Mouse (Mus musculus): ENCODE results near the gene Rpl24. TPM values are rescaled to one million over a fixed set of nuclear protein-coding genes. Genes with fewer than 3 reads are reported as not detected.

Rpl24 gene
- polyA plus RNA-seq, 1 experiment: 226 TPM

DNA sequence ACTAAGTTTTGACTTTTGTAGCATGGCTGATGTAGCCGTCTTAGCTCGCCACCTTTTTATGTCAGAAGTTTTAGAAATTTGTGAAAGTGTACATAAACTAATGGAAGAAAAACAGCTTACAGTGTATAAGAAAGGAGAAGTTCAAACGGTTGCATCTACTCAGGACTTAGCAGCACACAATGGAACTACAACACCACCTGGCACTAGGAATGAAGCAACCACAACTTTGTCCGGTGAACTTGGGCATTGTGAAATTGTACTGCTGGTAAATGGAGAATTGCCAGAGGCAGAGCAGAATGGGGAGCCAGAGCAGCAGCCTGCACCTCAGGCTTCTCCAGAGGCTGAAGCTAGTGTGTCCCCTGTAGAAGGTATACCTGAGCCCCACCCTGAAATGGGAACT, 24.2 kb downstream of the Rpl24 start:
- no peaks in the 10 kb centered on the region for H3K4me1 ChIP-seq (ENCODE audit: control insufficient read depth, insufficient read depth, low read length)

GRCm38 (mm10) chr16:55994235-55994634, 28.2 kb downstream of the Rpl24 start:
- DNase-seq: no peak
- H3K4me1 ChIP-seq (ENCODE audit: control insufficient read depth, insufficient read depth, low read length): no peaks in the 10 kb centered on the region
- H3K36me3 ChIP-seq (ENCODE audit: control insufficient read depth, insufficient read depth, low read length): peaks cover 8% of the 10 kb centered on the region
- H3K27ac ChIP-seq (ENCODE audit: insufficient read depth, low read depth, low read length): no peak overlapping the region
- TF ChIP-seq CTCF (conservative IDR thresholded peaks at IDR 0.05; ENCODE audit: insufficient read depth, insufficient read length, low read depth, low read length) (no peak), POLR2A (IDR thresholded peaks at IDR 0.05; ENCODE audit: low read depth, low read length) (no peak)
- H3K27me3 ChIP-seq (replicated peaks; ENCODE audit: control insufficient read depth, insufficient read depth, low read length): no peaks in the 10 kb centered on the region
- no peak overlapping the region for H3K4me3 ChIP-seq (ENCODE audit: insufficient read depth, low read depth, low read length)
- 97% methylated on average over 2 of the region's 2 CpGs for WGBS

More for the DNA sequence above, 24.2 kb downstream of the Rpl24 start:
- Histone ChIP-seq H3K4me3 (ENCODE audit: insufficient read depth, low read depth, low read length) (no peak overlapping the region), H3K27me3 (replicated peaks; ENCODE audit: control insufficient read depth, insufficient read depth, low read length) (no peaks in the 10 kb centered on the region), H3K27ac (ENCODE audit: insufficient read depth, low read depth, low read length) (no peak overlapping the region), H3K36me3 (ENCODE audit: control insufficient read depth, insufficient read depth, low read length) (peaks cover 6% of the 10 kb centered on the region)
- no peak for DNase-seq
- WGBS: 85% methylated on average over 4 of the region's 4 CpGs
- TF ChIP-seq CTCF (conservative IDR thresholded peaks at IDR 0.05; ENCODE audit: insufficient read depth, insufficient read length, low read depth, low read length) (no peak), POLR2A (IDR thresholded peaks at IDR 0.05; ENCODE audit: low read depth, low read length) (no peak)

DNA sequence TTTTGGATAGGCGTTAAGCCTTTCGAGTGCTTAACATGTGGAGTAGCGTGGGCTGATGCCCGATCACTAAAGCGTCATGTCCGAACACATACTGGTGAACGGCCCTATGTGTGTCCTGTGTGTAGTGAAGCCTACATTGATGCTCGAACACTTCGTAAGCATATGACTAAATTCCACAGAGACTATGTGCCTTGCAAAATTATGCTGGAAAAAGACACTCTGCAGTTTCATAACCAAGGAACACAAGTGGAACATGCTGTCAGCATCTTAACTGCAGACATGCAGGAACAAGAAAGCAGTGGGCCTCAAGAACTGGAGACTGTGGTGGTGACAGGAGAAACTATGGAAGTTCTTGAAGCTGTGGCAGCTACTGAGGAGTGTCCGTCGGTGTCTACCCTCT, 40.7 kb downstream of the Rpl24 start:
- no peak for TF ChIP-seq POLR2A (IDR thresholded peaks at IDR 0.05; ENCODE audit: low read depth, low read length)
- TF ChIP-seq CTCF (conservative IDR thresholded peaks at IDR 0.05; ENCODE audit: insufficient read depth, insufficient read length, low read depth, low read length): no peak
- WGBS: 92% methylated on average over 11 of the region's 11 CpGs
- H3K4me3 ChIP-seq (ENCODE audit: insufficient read depth, low read depth, low read length): no peak overlapping the region
- peaks cover 3% of the 10 kb centered on the region for H3K36me3 ChIP-seq (ENCODE audit: control insufficient read depth, insufficient read depth, low read length)
- DNase-seq: no peak
- H3K27me3 ChIP-seq (replicated peaks; ENCODE audit: control insufficient read depth, insufficient read depth, low read length): no peaks in the 10 kb centered on the region
- no peaks in the 10 kb centered on the region for H3K4me1 ChIP-seq (ENCODE audit: control insufficient read depth, insufficient read depth, low read length)
- H3K27ac ChIP-seq (ENCODE audit: insufficient read depth, low read depth, low read length): no peak overlapping the region

DNA sequence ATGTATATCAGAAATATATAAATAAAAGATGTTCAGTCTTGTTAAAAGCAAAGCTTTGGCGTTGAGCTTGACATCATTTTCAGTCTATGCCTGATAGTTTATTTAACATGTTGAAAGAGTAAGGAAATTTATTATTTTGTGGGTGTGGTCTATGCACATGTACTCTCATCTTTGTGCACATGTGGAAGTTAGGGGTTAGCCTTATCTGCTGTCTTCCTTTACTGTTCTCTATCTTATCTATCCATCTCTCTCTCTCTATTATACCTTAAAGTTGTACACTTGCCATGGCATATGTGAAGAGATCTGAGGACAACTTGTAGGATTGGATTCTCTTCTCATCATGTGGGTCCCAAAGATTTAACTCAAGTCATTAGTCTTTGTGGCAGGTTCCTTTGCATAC, 42.8 kb downstream of the Rpl24 start:
- Histone ChIP-seq H3K4me3 (ENCODE audit: insufficient read depth, low read depth, low read length) (no peak overlapping the region), H3K4me1 (ENCODE audit: control insufficient read depth, insufficient read depth, low read length) (no peaks in the 10 kb centered on the region), H3K36me3 (ENCODE audit: control insufficient read depth, insufficient read depth, low read length) (peaks cover 3% of the 10 kb centered on the region; the same call in 1 of the 2 replicates), H3K27me3 (replicated peaks; ENCODE audit: control insufficient read depth, insufficient read depth, low read length) (no peaks in the 10 kb centered on the region), H3K27ac (ENCODE audit: insufficient read depth, low read depth, low read length) (no peak overlapping the region)
- no peak for DNase-seq
- TF ChIP-seq POLR2A (IDR thresholded peaks at IDR 0.05; ENCODE audit: low read depth, low read length) (no peak), CTCF (conservative IDR thresholded peaks at IDR 0.05; ENCODE audit: insufficient read depth, insufficient read length, low read depth, low read length) (no peak)
- WGBS: 88% methylated on average over 1 of the region's 1 CpGs

DNA sequence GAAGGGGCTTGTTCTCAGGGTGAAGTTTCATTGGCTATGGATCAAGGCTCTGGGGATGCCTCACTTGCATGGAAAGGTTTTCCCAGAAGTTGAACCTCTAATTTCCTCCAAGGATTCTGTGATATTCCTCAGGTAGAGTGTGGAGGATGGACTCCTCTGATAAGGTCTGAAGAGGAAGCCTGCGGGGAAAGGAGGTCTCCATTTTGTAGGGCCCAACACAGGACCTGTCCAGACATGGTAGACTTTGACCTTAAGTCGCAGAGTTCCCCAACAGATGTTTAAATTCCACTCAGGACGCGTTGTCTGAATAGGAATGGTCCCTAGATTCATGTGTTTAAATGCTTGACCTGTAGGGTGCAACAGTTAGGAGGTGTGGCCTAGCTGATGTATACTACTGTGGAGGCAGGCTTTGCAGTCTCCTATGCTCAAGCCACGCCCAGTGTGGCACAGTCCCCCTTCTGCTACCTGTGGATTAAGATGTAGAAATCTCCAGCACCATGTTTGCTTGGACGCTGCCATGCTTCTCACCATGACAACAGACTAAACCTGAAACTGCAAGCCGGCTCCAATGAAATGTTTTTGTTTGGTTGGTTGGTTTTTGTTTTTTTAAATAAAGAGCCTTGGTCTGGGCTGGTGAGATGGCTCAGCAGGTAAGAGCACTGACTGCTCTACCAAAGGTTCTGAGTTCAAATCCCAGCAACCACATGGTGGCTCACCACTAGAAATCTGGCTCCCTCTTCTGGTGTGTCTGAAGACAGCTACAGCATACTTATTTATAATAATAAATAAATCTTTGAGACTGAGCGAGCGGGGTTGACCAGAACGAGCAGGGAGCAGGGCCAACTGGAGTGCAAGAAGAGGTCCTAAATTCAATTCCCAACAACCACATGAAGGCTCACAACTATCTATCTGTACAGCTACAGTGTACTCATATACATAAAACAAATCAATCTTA, 47.0 kb downstream of the Rpl24 start:
- TF ChIP-seq CTCF (conservative IDR thresholded peaks at IDR 0.05; ENCODE audit: insufficient read depth, insufficient read length, low read depth, low read length) (no peak), POLR2A (IDR thresholded peaks at IDR 0.05; ENCODE audit: low read depth, low read length) (no peak)
- no peak overlapping the region for H3K4me3 ChIP-seq (ENCODE audit: insufficient read depth, low read depth, low read length)
- no peaks in the 10 kb centered on the region for H3K27me3 ChIP-seq (replicated peaks; ENCODE audit: control insufficient read depth, insufficient read depth, low read length)
- no peak for DNase-seq
- H3K27ac ChIP-seq (ENCODE audit: insufficient read depth, low read depth, low read length): no peak overlapping the region
- H3K4me1 ChIP-seq (ENCODE audit: control insufficient read depth, insufficient read depth, low read length): no peaks in the 10 kb centered on the region
- H3K36me3 ChIP-seq (ENCODE audit: control insufficient read depth, insufficient read depth, low read length): peaks cover 3% of the 10 kb centered on the region
- WGBS: 84% methylated on average over 10 of the region's 10 CpGs

DNA sequence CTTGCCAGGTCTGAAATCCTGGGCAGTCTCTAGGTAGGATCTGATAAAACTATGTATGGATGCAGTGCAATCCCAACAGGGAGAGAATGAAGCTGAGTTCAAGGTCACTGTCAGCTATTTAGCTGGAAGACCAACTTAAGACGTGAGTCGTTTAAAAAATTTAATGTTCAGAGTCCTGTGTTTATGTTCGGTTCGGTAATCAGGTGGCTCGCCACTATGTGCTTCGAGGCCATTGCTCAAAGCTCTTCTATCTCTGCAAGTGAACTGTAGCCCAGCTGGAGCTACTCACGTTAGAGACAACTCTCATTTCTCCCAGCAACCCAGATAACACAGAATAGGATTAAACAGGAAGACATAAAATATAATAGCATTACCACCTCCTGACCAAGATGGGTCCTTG, 48.0 kb downstream of the Rpl24 start:
- H3K4me1 ChIP-seq (ENCODE audit: control insufficient read depth, insufficient read depth, low read length): no peaks in the 10 kb centered on the region
- TF ChIP-seq POLR2A (IDR thresholded peaks at IDR 0.05; ENCODE audit: low read depth, low read length) (no peak), CTCF (conservative IDR thresholded peaks at IDR 0.05; ENCODE audit: insufficient read depth, insufficient read length, low read depth, low read length) (no peak)
- H3K36me3 ChIP-seq (ENCODE audit: control insufficient read depth, insufficient read depth, low read length): peaks cover 9% of the 10 kb centered on the region
- DNase-seq: no peak
- no peak overlapping the region for H3K4me3 ChIP-seq (ENCODE audit: insufficient read depth, low read depth, low read length)
- no peak overlapping the region; the same call in 1 of the 2 replicates for H3K27ac ChIP-seq (ENCODE audit: insufficient read depth, low read depth, low read length)
- 60% methylated on average over 7 of the region's 7 CpGs for WGBS
- H3K27me3 ChIP-seq (replicated peaks; ENCODE audit: control insufficient read depth, insufficient read depth, low read length): no peaks in the 10 kb centered on the region

GRCm38 (mm10) chr16:56019660-56020059, 53.6 kb downstream of the Rpl24 start:
- 93% methylated on average over 7 of the region's 7 CpGs for WGBS
- Histone ChIP-seq H3K27me3 (replicated peaks; ENCODE audit: control insufficient read depth, insufficient read depth, low read length) (no peaks in the 10 kb centered on the region), H3K36me3 (ENCODE audit: control insufficient read depth, insufficient read depth, low read length) (peaks cover 11% of the 10 kb centered on the region), H3K27ac (ENCODE audit: insufficient read depth, low read depth, low read length) (no peak overlapping the region), H3K4me3 (ENCODE audit: insufficient read depth, low read depth, low read length) (no peak overlapping the region), H3K4me1 (ENCODE audit: control insufficient read depth, insufficient read depth, low read length) (no peaks in the 10 kb centered on the region)
- TF ChIP-seq CTCF (conservative IDR thresholded peaks at IDR 0.05; ENCODE audit: insufficient read depth, insufficient read length, low read depth, low read length): no peak
- no peak for TF ChIP-seq POLR2A (IDR thresholded peaks at IDR 0.05; ENCODE audit: low read depth, low read length)
- no peak for DNase-seq

Other genes with a start within 250 kb of the Rpl24 start
- gene Nfkbiz, start 127.4 kb upstream of the Rpl24 start, polyA plus RNA-seq (2012; rRNA removed): 4.7 and 5.2 TPM in 2 replicates
- gene Nxpe3, start 71.0 kb upstream of the Rpl24 start, polyA plus RNA-seq (2012; rRNA removed): 4.6 and 4.9 TPM in 2 replicates
- gene Cep97, start 31.4 kb upstream of the Rpl24 start, polyA plus RNA-seq (2012; rRNA removed): 1.5 and 2.5 TPM in 2 replicates
- gene Zbtb11, start 7.6 kb downstream of the Rpl24 start, polyA plus RNA-seq (2012; rRNA removed): 2.9 and 3.2 TPM in 2 replicates
- gene Pcnp, start 63.5 kb downstream of the Rpl24 start, polyA plus RNA-seq (2012; rRNA removed): 16.3 and 24.6 TPM in 2 replicates
- gene Trmt10c, start 71.5 kb downstream of the Rpl24 start, polyA plus RNA-seq (2012; rRNA removed): 2.9 and 3.3 TPM in 2 replicates
- gene Senp7, start 82.1 kb downstream of the Rpl24 start, polyA plus RNA-seq (2012; rRNA removed): 2.9 and 3.1 TPM in 2 replicates
- 0.17 and 0.19 TPM in 2 replicates for gene Impg2, start 238.0 kb downstream of the Rpl24 start, polyA plus RNA-seq (2012; rRNA removed)